Mouse (Mus musculus): Measurements from ENCODE around the gene Tprgl. TPM values are rescaled to one million over a fixed set of nuclear protein-coding genes. Genes with fewer than 3 reads are reported as not detected.
A peak's percentile ranks its signal among the peaks of the same experiment; 100 is the strongest.

Tprgl gene
- total and polyA plus RNA-seq, 3 experiments: 49.3 to 163 (median 67.4) TPM

GRCm38 (mm10) chr4:154146342-154146741 lies 14.1 kb downstream of the Tprgl start:
- DNase-seq (ENCODE audit: low read depth, low spot score): no peak
- TF ChIP-seq POLR2AphosphoS5 (IDR thresholded peaks at IDR 0.05; ENCODE audit: borderline replicate concordance, low read depth, low read length): no peak
- TF ChIP-seq USF2 (IDR thresholded peaks at IDR 0.05; ENCODE audit: borderline replicate concordance in 1 of 2, insufficient read depth in 1 of 2, low read depth in 1 of 2, low read length in 2 of 2): no peak
- TF ChIP-seq NELFE (IDR thresholded peaks at IDR 0.05; ENCODE audit: low read depth, low read length): no peak
- TF ChIP-seq ZC3H11A (IDR thresholded peaks at IDR 0.05; ENCODE audit: low read depth, low read length): no peak
- TF ChIP-seq MAZ (IDR thresholded peaks at IDR 0.05; ENCODE audit: low read depth, low read length): no peak
- TF ChIP-seq NRF1 (IDR thresholded peaks at IDR 0.05; ENCODE audit: insufficient read depth, low read depth, low read length, poor library complexity, severe bottlenecking): no peak
- no peak for TF ChIP-seq ZNF384 (IDR thresholded peaks at IDR 0.05; ENCODE audit: low read depth, low read length)
- no peak for TF ChIP-seq HCFC1 (IDR thresholded peaks at IDR 0.05; ENCODE audit: low read depth, low read length)
- TF ChIP-seq GABPA (IDR thresholded peaks at IDR 0.05; ENCODE audit: low read depth, low read length): no peak
- Histone ChIP-seq H3K36me3 (ENCODE audit: control insufficient read depth in 1 of 2, insufficient read depth in 2 of 2, low read length in 2 of 2) (peaks cover 2 to 5% of the 10 kb centered on the region in 2 experiments; a peak in 2 of 4 replicates), H3K27me3 (ENCODE audit: control insufficient read depth in 1 of 2, insufficient read depth in 2 of 2, low read length in 2 of 2) (no peaks in the 10 kb centered on the region), H3K79me2 (ENCODE audit: control insufficient read depth, insufficient read depth, low read length, poor library complexity) (peaks cover 14% of the 10 kb centered on the region), H3K9ac (ENCODE audit: control insufficient read depth, low read depth, low read length, poor library complexity, severe bottlenecking) (no peak overlapping the region), H3K4me1 (ENCODE audit: control insufficient read depth in 1 of 2, insufficient read depth in 2 of 2, low read length in 2 of 2) (peaks cover 0 to 4% of the 10 kb centered on the region in 2 experiments; a peak in 3 of 4 replicates), H3K4me3 (ENCODE audit: control insufficient read depth in 1 of 2, insufficient read depth in 1 of 2, low read depth in 2 of 2, low read length in 2 of 2) (no peak overlapping the region), H3K27ac (ENCODE audit: control insufficient read depth, low read depth, low read length) (no peak overlapping the region), H3K9me3 (replicated peaks; ENCODE audit: insufficient read depth, low read length) (no peaks in the 10 kb centered on the region)

- peaks cover 0 to 5% of the 10 kb centered on the region in 2 experiments; a peak in 2 of 4 replicates for H3K36me3 ChIP-seq (ENCODE audit: control insufficient read depth in 1 of 2, insufficient read depth in 2 of 2, low read length in 2 of 2)
- no peak overlapping the region for H3K4me3 ChIP-seq (ENCODE audit: control insufficient read depth in 1 of 2, insufficient read depth in 1 of 2, low read depth in 2 of 2, low read length in 2 of 2)
- peaks cover 0 to 4% of the 10 kb centered on the region in 2 experiments; a peak in 3 of 4 replicates for H3K4me1 ChIP-seq (ENCODE audit: control insufficient read depth in 1 of 2, insufficient read depth in 2 of 2, low read length in 2 of 2)
- TF ChIP-seq ELF1 (IDR thresholded peaks at IDR 0.05; ENCODE audit: low read depth, low read length): no peak
- peak in 1 of 3 experiments; percentile 15; a peak in 1 of 6 replicates for TF ChIP-seq CTCF (IDR thresholded peaks at IDR 0.05 in 2 of 3, conservative IDR thresholded peaks at IDR 0.05 in 1 of 3; ENCODE audit: control insufficient read depth in 1 of 3, insufficient read depth in 1 of 3, low read depth in 2 of 3, low read length in 3 of 3, poor library complexity in 1 of 3, severe bottlenecking in 1 of 3)
- no peak for TF ChIP-seq MYC (IDR thresholded peaks at IDR 0.05; ENCODE audit: low read depth, low read length)
- no peak for TF ChIP-seq TCF12 (IDR thresholded peaks at IDR 0.05; ENCODE audit: low read depth, low read length)
- TF ChIP-seq POLR2AphosphoS2 (IDR thresholded peaks at IDR 0.05; ENCODE audit: low read length): no peak
- no peak for TF ChIP-seq RCOR1 (IDR thresholded peaks at IDR 0.05; ENCODE audit: low read depth, low read length)
- no peak for TF ChIP-seq JUND (IDR thresholded peaks at IDR 0.05; ENCODE audit: low read depth, low read length)
- 0 out of 2 replicates have a peak, but pooled peaks have one; percentile 40 for TF ChIP-seq TBP (IDR thresholded peaks at IDR 0.05; ENCODE audit: low read depth, low read length)
- no peaks in the 10 kb centered on the region for H3K27me3 ChIP-seq (ENCODE audit: control insufficient read depth in 1 of 2, insufficient read depth in 2 of 2, low read length in 2 of 2)
- no peak overlapping the region for H3K9ac ChIP-seq (ENCODE audit: control insufficient read depth, low read depth, low read length, poor library complexity, severe bottlenecking)
- H3K79me2 ChIP-seq (ENCODE audit: control insufficient read depth, insufficient read depth, low read length, poor library complexity): peaks cover 14% of the 10 kb centered on the region
- H3K27ac ChIP-seq (ENCODE audit: control insufficient read depth, low read depth, low read length): no peak overlapping the region
- DNase-seq (ENCODE audit: low read depth, low spot score): no peak
- no peaks in the 10 kb centered on the region for H3K9me3 ChIP-seq (replicated peaks; ENCODE audit: insufficient read depth, low read length)
Measured at GRCm38 (mm10) chr4:154144712-154145111, 15.8 kb downstream of the Tprgl start.
